Mouse (Mus musculus): ENCODE results near the gene Kazald1.

Kazald1 gene

DNA sequence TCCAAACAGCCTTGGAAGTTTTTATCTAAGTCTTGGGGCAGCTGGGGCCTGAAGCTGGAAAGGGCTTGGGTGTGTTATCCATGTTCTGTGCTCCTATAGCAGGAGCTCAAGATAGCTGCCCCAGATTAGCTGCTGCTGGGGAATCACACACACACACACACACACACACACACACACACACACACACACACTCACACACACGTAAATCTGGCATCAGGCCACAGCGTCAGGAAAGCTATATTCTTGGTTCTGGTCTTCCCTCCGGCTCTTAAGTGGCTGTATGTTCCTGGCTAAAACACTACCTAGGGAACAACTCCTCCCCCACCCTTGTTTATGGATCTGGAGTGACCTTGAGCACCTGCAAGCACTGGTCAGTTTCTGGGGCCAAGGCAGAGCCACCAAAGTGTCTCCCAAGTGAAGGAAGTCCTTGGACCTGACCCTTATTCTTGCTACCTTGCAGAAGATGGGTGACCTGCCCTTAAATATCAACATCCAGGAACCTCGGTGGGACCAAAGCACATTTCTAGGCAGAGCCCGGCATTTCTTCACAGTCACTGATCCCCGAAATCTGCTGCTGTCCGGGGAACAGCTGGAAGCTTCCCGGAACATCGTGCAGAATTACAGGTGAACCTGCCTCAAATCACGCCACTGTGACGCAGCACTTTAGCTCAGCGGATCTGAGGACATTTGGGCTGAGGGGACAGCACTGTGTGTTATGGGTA lies 26.2 kb upstream of the Kazald1 start:
- no peak for DNase-seq

DNA sequence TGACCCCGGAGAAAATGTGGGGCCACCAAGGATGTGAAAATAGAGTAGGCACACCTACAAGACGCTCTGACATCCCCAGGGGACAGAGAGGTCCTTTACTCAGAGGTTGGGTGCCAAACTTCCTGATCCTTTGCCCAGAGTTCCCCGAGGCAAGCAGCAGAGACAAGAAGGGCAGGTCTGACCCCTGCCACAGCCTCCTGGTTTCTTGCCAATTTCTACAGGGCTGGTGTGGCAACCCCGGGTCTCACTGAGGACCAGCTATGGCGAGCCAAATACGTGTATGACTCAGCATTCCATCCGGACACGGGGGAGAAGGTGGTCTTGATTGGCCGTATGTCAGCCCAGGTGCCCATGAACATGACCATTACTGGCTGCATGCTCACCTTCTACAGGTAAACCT lies 25.5 kb upstream of the Kazald1 start:
- no peak for DNase-seq

DNA sequence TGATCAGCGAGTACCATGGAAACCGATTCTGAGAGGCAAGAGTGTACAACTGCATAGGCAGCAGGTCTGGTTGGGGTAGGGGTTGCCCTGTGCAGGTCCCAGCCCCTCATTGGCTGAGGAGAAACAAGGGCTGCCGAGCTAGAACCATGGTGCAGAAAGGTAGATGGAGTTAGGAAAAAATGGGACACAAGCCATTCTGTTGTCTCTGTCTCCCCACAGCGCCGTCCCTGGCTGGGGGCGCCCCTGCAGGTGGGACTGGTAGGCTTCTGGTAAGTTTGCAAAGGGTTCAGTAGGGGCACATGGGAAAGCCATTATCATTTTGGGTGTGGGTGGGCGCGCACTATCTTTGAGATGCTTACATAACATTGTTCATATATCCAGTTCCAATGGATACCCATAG lies 21.6 kb upstream of the Kazald1 start:
- DNase-seq: no peak

DNA sequence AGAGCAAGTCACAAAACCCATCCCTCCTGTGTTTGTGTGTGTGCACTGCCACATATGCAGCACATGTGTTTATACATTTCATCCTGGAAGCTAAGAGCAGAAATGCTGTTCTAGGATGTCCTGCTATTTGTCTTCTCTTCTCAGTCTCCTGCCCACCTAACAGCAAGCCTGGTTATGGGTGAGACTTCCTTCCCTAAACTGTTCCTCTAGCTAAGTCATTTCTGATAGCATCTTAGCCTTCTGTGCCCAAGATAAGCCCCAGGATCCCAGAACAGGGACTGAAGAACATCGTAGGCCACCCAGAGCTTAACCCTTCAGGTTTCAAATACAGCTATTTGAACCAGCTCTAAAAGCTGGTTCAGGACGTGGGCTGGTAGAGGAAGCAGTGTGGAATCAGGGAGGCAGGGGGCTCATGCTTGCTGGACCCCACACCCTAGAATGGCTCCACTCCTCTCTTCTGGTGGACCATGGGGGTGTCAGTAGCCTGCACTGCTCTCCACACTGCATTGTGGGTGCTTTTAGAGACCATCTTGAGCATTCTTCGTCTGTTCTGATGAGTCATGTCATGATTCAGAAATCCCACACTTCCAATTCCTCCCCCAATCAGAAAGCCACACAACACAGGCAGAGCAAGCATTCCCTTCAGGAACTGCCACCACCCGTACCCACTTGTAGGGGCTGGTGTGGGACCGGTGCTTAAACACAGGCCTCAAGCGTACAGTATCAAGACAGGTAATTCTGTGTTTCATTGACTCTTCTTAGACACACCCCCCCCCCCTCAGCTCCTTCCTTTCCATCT lies 19.9 kb upstream of the Kazald1 start:
- DNase-seq: no peak

DNA sequence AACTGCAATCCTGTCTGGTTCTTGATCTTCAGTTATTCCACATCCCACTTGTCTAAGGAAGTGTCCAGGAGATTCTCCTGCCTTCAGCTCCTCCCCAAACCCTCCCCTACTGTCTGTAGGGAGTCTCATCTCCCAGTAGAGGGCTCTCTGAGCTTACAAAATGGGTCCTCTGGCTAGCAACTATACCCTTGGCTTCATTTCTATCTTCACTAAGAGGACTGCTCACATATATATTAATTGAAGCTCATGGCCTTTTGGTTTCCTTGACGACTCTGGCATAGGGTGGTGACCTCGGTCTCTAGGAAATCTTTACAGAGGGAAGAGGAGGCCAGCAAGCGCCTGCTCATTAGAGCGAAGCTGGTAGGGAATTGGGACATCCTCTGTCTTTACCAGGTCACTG lies 18.7 kb upstream of the Kazald1 start:
- DNase-seq: no peak

DNA sequence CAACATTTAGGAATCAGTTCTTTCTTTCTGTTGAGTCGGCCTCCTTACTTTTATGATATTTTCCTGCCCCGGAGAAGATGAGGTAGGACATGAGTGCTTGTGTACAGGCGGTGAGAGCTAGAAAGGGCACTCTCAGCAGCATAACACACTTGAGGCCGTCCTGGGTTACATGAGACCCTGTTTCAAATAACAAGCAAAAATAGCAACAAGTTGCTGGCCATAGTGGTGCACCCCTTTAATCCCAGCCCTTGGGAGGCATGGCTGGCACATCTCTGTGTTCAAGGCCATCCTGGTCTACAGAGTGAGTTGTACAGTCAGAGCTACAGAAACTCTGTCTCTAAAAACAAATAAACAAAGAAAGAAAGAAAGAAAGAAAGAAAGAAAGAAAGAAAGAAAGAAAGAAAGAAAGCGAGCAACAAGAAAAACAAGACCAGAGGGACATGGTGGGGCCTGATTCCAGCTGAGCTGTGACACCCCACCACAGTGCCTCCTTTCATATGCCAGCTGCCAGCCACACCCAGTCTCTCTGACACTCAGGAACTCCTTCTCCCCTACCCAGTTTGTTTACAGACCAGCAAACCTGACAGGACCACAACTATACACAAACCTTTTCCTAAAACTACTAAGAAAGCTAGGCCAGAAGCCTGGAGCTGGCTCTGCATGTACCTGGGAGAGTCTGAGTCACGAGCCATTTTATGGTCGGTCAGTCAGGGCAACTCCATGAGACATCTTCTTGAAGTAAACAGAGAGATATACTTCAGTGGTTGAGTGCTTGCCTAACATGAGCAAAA lies 17.9 kb upstream of the Kazald1 start:
- no peak for DNase-seq

DNA sequence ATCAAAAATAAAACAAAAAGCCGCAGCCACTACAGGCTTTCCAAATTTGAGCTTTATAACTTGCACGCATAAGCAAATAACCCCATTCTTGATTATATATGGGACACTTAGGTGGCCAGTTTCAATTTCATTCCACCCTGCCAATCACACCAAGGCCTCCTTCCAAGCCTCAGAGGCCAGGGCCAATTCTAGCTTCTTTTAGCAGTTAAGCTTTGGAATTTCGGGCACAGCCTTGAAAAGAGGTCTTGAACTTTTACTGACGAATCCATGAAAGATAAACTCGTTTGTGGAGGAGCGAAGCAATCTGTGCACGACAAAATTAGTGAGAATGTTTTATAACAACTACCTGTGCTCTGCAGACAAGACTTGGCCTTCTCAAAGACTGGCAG lies 17.3 kb upstream of the Kazald1 start:
- peak; percentile 28 for DNase-seq

DNA sequence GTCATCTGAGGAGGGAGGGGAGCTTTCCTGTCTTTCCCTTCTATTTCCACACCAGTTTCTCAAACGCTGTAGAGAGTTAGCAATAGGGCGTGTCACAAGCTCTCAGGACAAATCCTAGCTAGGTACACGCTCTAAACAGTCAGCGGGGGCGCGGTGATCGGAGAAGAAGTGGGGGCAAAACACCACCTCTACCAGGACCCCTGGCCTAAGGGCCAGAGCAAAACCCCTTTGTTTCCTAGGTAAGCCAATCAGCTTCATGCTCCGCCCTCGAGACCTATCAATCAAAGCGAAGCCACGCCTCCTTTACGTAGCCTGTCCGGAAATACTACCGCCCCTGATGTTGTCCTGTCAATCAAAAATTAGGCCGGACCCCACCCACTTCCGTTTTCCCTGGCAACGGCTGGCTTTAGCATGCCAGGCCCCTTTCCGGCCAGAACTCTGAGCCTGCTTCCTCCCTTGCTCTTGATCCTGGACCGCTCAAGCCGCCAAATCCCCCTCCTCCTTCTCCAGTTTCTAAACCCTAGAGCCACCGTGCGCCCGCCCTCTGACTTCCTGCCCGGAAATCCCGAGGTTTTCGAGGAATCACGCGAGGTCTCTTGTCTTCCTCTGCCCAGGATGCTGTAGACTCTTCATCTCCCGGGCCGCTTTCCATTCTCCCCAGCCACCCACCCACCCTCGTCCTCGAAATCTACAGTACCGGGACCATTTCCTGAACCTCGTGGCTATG lies 16.8 kb upstream of the Kazald1 start:
- DNase-seq: peak; percentile 92

DNA sequence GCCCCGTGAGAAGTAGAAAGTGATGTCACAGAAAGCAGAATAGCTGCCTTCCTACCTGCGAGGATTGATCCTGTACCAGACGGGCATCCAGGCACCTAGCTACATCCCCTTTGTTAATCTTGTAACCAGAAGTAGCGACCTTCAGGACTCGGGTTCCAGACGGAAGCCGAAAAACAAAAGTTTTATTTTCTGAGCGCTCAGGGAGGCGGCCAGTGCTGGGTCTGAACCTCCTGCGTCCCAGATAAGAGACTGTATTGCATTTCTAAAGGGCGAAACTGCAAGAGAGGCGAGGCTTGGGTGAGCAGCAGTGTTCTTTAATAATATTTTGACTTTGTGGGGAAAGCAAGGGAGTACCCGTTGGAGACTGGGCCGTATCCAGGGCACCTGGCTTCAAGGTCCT lies 16.2 kb upstream of the Kazald1 start:
- no peak for DNase-seq

DNA sequence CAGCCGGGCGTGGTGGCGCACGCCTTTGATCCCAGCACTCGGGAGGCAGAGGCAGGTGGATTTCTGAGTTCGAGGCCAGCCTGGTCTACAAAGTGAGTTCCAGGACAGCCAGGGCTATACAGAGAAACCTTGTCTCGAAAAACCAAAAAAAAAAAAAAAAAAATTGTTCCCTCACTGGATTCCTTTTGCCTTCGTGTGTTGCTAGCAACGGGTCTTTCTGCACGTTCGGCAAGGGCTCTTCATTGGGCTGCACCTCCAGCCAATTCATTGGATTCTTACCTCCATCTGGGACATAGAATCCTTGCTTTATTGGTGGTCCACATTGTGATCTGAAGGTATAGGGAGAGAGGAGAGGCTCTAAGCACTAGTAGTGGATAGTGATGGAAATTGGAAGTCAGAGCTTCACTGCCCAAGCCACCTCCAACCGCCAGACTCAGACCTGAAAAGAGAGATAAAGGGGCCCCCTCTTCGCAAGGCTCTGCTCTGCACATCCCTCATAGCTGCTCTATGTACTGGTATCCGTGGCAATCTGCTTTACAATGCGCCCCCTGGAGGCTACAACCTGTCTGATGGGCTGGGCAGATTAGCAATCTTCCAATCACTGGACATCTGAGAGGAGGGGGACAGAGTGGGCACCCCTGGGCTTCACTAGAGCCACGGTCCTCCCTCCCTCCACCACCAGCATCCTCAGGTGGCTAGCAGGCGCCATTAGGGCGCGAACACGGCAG lies 11.3 kb upstream of the Kazald1 start:
- peak; percentile 64 for DNase-seq

DNA sequence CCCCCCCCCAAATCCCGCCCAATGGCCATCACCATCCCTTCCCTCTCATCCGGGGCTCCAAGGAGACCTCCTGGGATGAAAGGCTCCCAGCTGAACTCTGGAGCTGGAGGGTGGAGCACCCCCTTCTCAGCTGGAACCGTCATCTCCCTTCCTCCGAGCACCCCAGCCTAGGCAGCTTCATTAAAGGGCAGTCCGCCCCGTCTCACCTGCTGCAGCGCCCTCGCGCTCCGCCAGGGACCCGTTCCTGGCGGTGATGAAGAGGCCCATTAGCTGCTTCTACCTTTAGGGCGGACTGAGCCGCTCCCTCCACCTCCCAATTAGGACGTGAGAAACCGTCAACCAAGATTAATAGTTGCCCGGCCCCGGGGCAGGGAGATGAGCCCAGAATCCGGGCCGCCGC lies 9.8 kb upstream of the Kazald1 start:
- DNase-seq: no peak

DNA sequence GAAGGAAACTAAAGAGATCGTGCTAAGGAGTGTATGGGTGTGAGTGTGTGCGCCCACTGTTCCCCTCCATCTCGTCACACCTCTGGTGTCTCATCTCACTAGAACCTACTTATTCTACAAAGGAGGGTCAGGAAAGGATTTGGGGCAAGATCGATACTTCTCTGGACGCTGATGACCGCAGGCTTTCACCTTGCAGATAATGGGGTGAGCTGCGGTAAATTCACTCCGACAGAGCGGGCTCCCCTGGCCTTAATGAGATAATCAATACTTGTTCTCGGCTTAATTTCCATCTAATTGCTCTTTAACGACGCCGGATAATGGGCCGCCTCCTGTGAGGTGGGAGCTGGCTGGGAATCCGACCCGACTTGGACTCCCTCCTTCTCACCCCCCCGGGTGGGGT lies 7.9 kb upstream of the Kazald1 start:
- no peak for DNase-seq

DNA sequence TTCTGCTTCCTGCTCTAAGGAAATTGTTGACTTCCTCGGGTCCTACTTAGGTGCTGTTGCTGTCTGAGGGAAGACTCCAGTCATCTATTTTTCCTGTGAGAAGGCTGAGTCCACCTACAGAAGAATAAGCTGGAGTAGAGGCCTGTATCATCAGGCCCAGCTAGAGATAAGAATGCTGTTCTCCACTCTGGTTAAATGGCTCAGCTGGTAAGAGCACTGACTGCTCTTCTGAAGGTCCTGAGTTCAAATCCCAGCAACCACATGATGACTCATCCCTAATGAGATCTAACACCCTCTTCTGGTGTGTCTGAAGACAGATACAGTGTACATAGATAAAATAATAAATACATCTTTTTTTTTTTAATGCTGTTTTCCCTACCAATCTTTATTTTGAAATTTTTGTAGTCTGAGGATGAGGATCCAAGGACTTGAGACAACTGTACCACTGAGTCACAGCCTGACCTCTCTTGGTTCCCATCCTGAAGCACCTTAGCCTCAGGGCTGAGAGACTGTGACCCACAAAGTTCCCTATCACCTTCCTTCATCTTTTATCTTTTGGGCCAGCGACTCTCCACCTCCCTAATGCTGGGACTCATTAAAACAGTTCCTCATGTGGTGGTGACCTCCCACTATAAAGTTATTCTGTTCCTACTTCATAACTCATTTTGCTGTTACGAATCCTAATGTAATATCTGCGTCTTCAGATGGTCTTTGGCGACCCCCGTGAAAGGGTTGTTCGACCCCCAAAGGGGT lies 7.1 kb upstream of the Kazald1 start:
- DNase-seq: no peak

DNA sequence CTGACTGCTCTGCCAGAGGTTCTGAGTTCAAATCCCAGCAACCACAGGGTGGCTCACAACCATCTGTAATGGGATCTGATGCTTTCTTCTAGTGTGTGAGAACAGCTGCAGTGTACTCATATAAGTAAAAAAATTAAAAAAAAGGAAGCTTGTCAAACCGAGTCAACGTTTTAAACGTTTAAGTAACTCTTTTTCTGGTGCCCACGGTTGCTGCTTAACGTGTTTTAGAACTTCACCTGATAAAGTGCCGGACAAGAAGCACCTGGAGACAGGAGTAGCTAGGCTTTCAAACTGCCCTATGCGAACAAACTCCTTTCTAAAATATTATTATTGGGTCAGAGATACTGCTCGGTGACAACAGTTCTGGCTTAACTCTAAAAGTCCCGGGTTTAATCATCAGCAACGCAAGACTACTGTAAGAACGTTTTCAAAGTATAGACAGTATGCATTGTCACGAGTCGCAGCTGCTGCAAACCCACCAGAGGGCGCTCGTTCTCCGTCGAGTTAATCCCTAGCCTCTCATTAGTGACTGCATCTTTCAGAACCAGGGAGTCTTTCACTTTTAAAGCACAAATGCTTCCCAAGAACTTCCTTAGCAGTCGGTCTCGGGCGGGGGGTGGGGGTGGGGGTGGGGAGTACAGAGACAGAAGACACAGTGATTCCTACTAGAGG lies 1.0 kb upstream of the Kazald1 start:
- DNase-seq: peak; percentile 78

DNA sequence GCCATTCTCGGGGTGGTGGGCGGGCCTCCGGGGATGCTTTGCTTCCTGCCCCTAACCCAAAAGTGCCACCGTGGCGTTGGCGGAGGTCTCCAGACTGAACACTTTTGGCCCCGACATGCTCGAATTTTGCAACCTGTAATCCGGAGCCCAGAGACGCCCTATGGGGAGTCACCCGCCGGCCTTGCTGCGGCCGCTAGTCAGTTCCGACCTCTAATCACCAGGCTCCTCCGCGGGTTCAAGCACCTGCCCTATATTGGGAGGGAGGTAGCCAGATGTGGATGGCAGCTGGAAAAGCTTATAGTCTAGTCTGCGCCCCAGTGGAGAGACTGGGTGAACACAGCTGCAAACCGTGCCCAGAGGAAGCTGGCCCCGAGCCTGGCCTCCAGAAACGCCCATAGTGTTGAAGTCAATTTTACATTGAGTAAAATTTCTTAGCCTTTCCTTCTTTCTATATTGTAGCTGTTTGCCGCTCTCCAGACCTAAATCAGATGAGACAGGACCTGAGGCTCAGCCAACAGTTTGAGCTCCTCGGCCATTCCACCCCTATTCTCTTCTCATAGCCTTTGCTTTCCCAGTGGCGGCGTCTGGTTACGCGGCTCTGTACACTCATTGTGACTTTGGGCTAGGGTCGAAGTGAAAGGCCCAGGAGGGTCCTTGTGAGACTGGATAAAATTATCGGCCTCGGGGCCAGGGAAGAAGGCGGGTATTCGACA lies 438 bp downstream of the Kazald1 start:
- no peak for DNase-seq

DNA sequence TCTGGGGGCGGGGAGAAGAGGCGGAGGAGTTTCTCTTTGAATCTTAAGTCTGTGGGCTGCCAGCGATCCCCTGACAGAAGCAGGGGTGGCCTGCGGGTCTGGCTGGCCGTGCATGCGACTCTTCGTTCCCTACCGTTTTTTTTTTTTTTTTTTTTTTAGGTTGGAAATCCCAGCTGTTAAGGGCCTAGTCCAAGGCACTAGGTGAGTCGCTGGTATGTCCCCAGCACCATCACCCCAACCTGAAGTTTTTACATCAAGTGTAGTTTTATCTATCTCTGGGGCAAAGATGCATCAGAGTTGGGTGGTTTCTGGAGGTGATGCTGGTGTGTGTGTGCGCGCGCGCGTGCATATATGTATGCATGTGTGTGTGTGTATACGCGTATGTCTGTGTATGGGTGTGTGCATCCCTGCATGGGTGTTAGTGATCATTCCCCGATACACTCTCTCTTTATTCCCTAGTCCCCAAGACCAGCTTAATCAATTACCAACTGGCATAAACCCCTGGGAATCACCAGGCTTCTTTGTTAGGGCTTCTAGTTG lies 1.1 kb downstream of the Kazald1 start:
- DNase-seq: no peak

DNA sequence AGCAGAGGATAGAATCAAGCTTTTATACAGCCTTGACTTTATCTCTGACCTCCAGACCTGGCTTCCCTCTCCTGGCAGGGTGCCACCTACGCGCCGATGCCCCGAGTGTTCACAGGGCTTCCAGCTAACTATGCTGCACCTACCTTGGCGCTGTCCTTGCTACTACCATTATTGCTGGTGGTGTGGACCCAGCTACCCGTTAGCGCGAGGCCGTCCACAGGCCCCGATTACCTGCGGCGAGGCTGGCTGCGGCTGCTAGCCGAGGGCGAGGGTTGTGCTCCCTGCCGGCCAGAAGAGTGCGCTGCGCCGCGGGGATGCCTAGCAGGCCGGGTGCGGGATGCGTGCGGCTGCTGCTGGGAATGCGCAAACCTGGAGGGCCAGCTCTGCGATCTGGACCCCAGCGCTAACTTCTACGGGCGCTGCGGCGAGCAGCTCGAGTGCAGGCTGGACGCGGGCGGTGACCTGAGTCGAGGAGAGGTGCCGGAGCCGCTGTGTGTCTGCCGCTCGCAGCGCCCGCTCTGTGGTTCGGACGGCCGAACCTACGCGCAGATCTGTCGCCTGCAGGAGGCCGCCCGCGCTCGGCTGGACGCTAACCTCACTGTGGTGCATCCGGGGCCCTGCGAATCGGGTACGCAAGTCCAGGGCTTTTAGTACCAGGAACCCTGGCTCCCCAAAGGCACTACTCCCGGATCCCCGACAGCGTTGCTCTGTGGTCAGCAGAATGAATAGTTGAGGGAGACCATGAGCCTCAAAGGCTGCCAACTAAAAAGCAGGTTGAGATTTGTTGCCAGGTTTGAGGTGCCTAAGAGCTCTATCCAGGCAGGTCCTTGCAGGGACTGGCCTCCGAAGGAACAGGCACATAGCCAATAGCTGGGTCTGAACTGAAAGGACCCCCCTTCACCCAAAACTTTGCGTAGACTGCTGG lies 1.8 kb downstream of the Kazald1 start:
- peak; percentile 78 for DNase-seq

DNA sequence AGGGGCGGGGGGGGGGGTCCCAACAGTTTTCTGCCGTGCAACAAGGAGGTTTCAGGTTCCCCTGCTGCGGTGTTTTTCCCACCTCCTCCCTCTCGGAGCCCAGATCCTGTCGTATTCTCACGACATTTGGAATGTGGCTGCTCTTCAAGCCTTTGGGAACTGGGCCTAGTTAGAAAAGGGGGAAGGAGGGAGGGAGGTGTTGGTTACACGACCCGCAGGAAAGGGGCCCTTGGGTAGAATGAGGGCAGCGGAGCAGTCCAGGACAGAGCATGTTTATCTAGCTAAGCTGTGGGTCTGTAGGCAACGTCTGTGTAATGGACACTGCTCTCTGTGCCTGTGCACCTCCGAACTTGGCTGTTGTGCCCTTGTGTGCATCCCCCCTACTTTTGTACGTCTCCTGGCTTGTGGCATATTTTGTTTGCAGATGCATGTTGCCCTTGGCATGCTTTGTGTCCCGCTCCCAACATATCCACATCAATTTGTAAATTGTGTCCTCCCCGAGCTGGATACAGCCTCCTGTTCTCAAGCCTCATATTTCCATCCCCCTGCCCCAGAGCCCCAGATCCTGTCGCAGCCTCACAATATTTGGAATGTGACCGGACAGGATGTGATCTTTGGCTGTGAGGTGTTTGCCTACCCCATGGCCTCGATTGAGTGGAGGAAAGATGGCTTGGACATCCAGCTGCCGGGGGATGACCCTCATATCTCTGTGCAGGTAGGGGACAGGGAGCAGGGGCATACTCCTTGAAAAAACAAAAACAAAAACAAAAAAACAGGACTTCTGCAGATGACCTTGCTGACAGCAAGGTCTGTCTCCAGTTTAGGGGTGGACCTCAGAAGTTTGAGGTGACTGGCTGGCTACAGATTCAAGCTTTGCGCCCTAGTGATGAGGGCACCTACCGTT lies 3.0 kb downstream of the Kazald1 start:
- DNase-seq: no peak

Measured in cerebellum, adult 8-10 months (tissue).